Mouse (Mus musculus) erythroblast, embryonic 14.5 days (primary cell): ENCODE data around the gene Stmn1.

Experiments used
- GATA1 ChIP-seq: IDR thresholded peaks from 2 replicates; pipeline ENCODE4 v1.6.1; 2012; ENCODE audit warnings: low read length, inconsistent platforms, mixed read lengths
- TAL1 ChIP-seq: IDR thresholded peaks from 3 replicates; pipeline ENCODE4 v1.6.1; 2012; ENCODE audit warnings: low read length, inconsistent platforms, mixed read lengths

DNA sequence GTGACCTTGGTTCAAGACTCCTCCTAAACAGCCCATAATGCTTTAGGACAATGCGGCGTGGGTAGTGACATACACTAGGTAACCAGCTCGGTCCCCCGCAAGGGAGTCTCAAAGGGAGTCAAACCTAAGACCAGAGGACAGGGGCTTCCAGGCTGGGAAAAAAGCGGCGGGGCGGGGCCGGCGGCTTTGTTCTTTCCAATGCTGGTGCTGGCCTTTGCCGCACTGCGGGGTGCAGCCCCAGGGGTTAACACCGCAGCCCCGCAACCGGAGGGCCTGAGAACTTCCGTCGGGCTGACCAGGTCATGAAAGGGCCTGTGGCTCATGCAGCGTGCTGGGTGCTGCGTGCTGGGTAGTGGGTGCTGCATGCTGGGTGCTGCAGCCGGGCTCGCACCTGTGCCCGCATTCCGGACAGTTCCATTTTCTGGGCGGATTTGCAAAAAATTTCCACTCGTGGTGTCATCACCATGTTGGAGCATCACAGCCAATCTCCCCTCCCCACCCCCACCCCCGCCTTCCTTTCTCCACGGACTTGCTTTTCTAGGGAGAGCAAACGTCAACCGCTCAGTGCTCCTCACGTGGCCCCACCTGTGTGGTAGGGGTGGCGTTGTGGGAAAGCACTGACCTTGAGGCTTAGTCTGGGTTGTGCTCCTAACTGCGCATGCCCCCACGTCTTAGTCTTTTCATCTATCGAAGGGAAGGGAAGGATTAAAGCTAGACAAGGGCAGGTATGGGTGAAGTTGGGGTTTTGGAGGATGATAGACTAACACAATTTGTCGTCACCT lies 14.3 kb upstream of the Stmn1 start:
- TF ChIP-seq GATA1 (no peak), TAL1 (no peak)
